Mouse (Mus musculus): Measurements from ENCODE around the gene Baiap2. TPM values are rescaled to one million over a fixed set of nuclear protein-coding genes. Genes with fewer than 3 reads are reported as not detected.
A peak's percentile ranks its signal among the peaks of the same experiment; 100 is the strongest.

Gene Baiap2
- polyA plus RNA-seq, 1 experiment from 2014 or later = 18.2 TPM

GRCm38 (mm10) chr11:120040440-120040839 is 97.9 kb downstream of the Baiap2 start:
- H3K4me3 ChIP-seq (ENCODE audit: low read length) = no peak overlapping the region
- H3K27ac ChIP-seq (ENCODE audit: low read depth, low read length) = no peak overlapping the region
- WGBS = 74% methylated on average over 8 of the region's 8 CpGs
- no peak overlapping the region for H3K4me2 ChIP-seq (replicated peaks; ENCODE audit: low read depth, low read length)
- H3K36me3 ChIP-seq (ENCODE audit: control insufficient read depth, insufficient read depth, low read length) = no peaks in the 10 kb centered on the region
- no peak for ATAC-seq (ENCODE audit: low FRiP score, low TSS enrichment)
- no peak overlapping the region for H3K9ac ChIP-seq (ENCODE audit: low read depth, low read length)
- H3K27me3 ChIP-seq (ENCODE audit: control insufficient read depth, insufficient read depth, low read length) = no peaks in the 10 kb centered on the region
- H3K9me3 ChIP-seq (ENCODE audit: control insufficient read depth, low read length) = no peaks in the 10 kb centered on the region
- no peaks in the 10 kb centered on the region for H3K4me1 ChIP-seq (ENCODE audit: control insufficient read depth, insufficient read depth, low read length)

- Histone ChIP-seq H3K4me2 (replicated peaks; ENCODE audit: low read depth, low read length) (no peak overlapping the region), H3K4me3 (ENCODE audit: low read length) (no peak overlapping the region), H3K9me3 (ENCODE audit: control insufficient read depth, low read length) (no peaks in the 10 kb centered on the region), H3K9ac (ENCODE audit: low read depth, low read length) (no peak overlapping the region), H3K27me3 (ENCODE audit: control insufficient read depth, insufficient read depth, low read length) (peaks cover 4% of the 10 kb centered on the region), H3K27ac (ENCODE audit: low read depth, low read length) (0 out of 2 replicates have a peak overlapping the region, but pooled peaks have one; percentile 24), H3K4me1 (ENCODE audit: control insufficient read depth, insufficient read depth, low read length) (peaks cover 6% of the 10 kb centered on the region), H3K36me3 (ENCODE audit: control insufficient read depth, insufficient read depth, low read length) (no peaks in the 10 kb centered on the region)
- peak; percentile 24; the same call in 1 of the 2 replicates for ATAC-seq (ENCODE audit: low FRiP score, low TSS enrichment)
- WGBS = 57% methylated on average over 12 of the region's 13 CpGs
Observed at GRCm38 (mm10) chr11:120041191-120042123, 98.9 kb downstream of the Baiap2 start.

- no peak overlapping the region for H3K9ac ChIP-seq (ENCODE audit: low read depth, low read length)
- peaks cover 10% of the 10 kb centered on the region for H3K4me1 ChIP-seq (ENCODE audit: control insufficient read depth, insufficient read depth, low read length)
- 76% methylated on average over 7 of the region's 7 CpGs for WGBS
- H3K4me2 ChIP-seq (replicated peaks; ENCODE audit: low read depth, low read length) = no peak overlapping the region
- H3K4me3 ChIP-seq (ENCODE audit: low read length) = no peak overlapping the region
- H3K27ac ChIP-seq (ENCODE audit: low read depth, low read length) = peak overlapping the region; percentile 24; the same call in 1 of the 2 replicates
- H3K27me3 ChIP-seq (ENCODE audit: control insufficient read depth, insufficient read depth, low read length) = peaks cover 6% of the 10 kb centered on the region
- H3K36me3 ChIP-seq (ENCODE audit: control insufficient read depth, insufficient read depth, low read length) = no peaks in the 10 kb centered on the region
- no peak for ATAC-seq (ENCODE audit: low FRiP score, low TSS enrichment)
- H3K9me3 ChIP-seq (ENCODE audit: control insufficient read depth, low read length) = no peaks in the 10 kb centered on the region
Observed at GRCm38 (mm10) chr11:120042141-120042838, 99.7 kb downstream of the Baiap2 start.

- 61% methylated on average over 4 of the region's 4 CpGs for WGBS
- no peak overlapping the region for H3K27ac ChIP-seq (ENCODE audit: low read depth, low read length)
- no peak overlapping the region for H3K9ac ChIP-seq (ENCODE audit: low read depth, low read length)
- H3K36me3 ChIP-seq (ENCODE audit: control insufficient read depth, insufficient read depth, low read length) = no peaks in the 10 kb centered on the region
- H3K4me3 ChIP-seq (ENCODE audit: low read length) = no peak overlapping the region
- no peaks in the 10 kb centered on the region for H3K9me3 ChIP-seq (ENCODE audit: control insufficient read depth, low read length)
- peaks cover 19% of the 10 kb centered on the region for H3K4me1 ChIP-seq (ENCODE audit: control insufficient read depth, insufficient read depth, low read length)
- H3K27me3 ChIP-seq (ENCODE audit: control insufficient read depth, insufficient read depth, low read length) = peaks cover 25% of the 10 kb centered on the region
- H3K4me2 ChIP-seq (replicated peaks; ENCODE audit: low read depth, low read length) = no peak overlapping the region
- ATAC-seq (ENCODE audit: low FRiP score, low TSS enrichment) = no peak
Observed at GRCm38 (mm10) chr11:120045341-120045740, 102.8 kb downstream of the Baiap2 start.

GRCm38 (mm10) chr11:120045839-120046552 is 103.4 kb downstream of the Baiap2 start:
- ATAC-seq (ENCODE audit: low FRiP score, low TSS enrichment) = peak; percentile 50; the same call in 1 of the 2 replicates
- H3K9ac ChIP-seq (ENCODE audit: low read depth, low read length) = peak overlapping the region; percentile 60; the same call in 1 of the 2 replicates

GRCm38 (mm10) chr11:120046553-120047191 is 104.1 kb downstream of the Baiap2 start, which contains the start of gene Aatk:
Aatk (minus strand) TSS chr11:120047167.
- Histone ChIP-seq H3K9me3 (ENCODE audit: control insufficient read depth, low read length) (no peaks in the 10 kb centered on the region), H3K4me1 (ENCODE audit: control insufficient read depth, insufficient read depth, low read length) (peaks cover 19% of the 10 kb centered on the region), H3K9ac (ENCODE audit: low read depth, low read length) (peak within 1 kb of the TSS; percentile 60; the same call in 1 of the 2 replicates), H3K27me3 (ENCODE audit: control insufficient read depth, insufficient read depth, low read length) (peaks cover 25% of the 10 kb centered on the region), H3K36me3 (ENCODE audit: control insufficient read depth, insufficient read depth, low read length) (no peaks in the 10 kb centered on the region), H3K4me3 (ENCODE audit: low read length) (peak within 1 kb of the TSS; percentile 58), H3K4me2 (replicated peaks; ENCODE audit: low read depth, low read length) (peak within 1 kb of the TSS; percentile 95), H3K27ac (ENCODE audit: low read depth, low read length) (0 out of 2 replicates have a peak within 1 kb of the TSS, but pooled peaks have one; percentile 37)
- ATAC-seq (ENCODE audit: low FRiP score, low TSS enrichment) = no peak
- WGBS = 1% methylated on average over 57 of the region's 63 CpGs

More at GRCm38 (mm10) chr11:120045839-120046552, 103.4 kb downstream of the Baiap2 start:
- Histone ChIP-seq H3K27me3 (ENCODE audit: control insufficient read depth, insufficient read depth, low read length) (peaks cover 25% of the 10 kb centered on the region), H3K27ac (ENCODE audit: low read depth, low read length) (0 out of 2 replicates have a peak overlapping the region, but pooled peaks have one; percentile 37), H3K36me3 (ENCODE audit: control insufficient read depth, insufficient read depth, low read length) (no peaks in the 10 kb centered on the region), H3K9me3 (ENCODE audit: control insufficient read depth, low read length) (no peaks in the 10 kb centered on the region), H3K4me3 (ENCODE audit: low read length) (peak overlapping the region; percentile 58), H3K4me2 (replicated peaks; ENCODE audit: low read depth, low read length) (peak overlapping the region; percentile 95), H3K4me1 (ENCODE audit: control insufficient read depth, insufficient read depth, low read length) (peaks cover 19% of the 10 kb centered on the region)
- 47% methylated on average over 11 of the region's 11 CpGs for WGBS

- Histone ChIP-seq H3K36me3 (ENCODE audit: control insufficient read depth, insufficient read depth, low read length) (no peaks in the 10 kb centered on the region), H3K27ac (ENCODE audit: low read depth, low read length) (no peak overlapping the region), H3K4me2 (replicated peaks; ENCODE audit: low read depth, low read length) (peak overlapping the region; percentile 95), H3K27me3 (ENCODE audit: control insufficient read depth, insufficient read depth, low read length) (peaks cover 25% of the 10 kb centered on the region), H3K4me3 (ENCODE audit: low read length) (peak overlapping the region; percentile 58), H3K9me3 (ENCODE audit: control insufficient read depth, low read length) (no peaks in the 10 kb centered on the region), H3K4me1 (ENCODE audit: control insufficient read depth, insufficient read depth, low read length) (peaks cover 19% of the 10 kb centered on the region), H3K9ac (ENCODE audit: low read depth, low read length) (peak overlapping the region; percentile 60; the same call in 1 of the 2 replicates)
- WGBS = 11% methylated on average over 23 of the region's 23 CpGs
- 0 out of 2 replicates have a peak, but pooled peaks have one; percentile 26 for ATAC-seq (ENCODE audit: low FRiP score, low TSS enrichment)
Observed at GRCm38 (mm10) chr11:120047531-120048251, 105.1 kb downstream of the Baiap2 start.

Measured in kidney, embryonic 14.5 days (tissue).